Mouse (Mus musculus): ENCODE measurements at regions not wholly inside any gene's neighbourhood (a gene's known extent, or its start where the extent isn't known, plus 50 kb on each side); places are given as distances from the start of the nearest gene placed in this dataset.

DNA sequence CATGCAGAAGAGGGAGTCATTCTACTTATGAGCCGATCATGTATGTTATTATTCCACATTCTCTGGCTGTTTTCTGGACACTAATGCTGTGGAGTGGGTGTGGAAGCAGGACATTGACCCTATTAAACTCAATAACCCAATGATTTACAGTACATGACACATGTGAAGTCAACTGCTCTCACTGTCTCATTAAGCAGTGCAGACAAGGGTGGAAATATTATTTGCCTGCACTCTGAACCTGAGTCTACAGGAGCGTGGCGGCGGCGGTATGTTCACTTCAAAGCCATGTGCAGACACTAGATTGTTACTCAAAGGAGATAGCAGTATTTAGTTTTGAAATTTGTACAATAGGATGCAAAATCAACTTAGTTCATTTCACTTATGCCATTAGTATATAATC, 269.8 kb upstream of the Lrig3 start:
- Histone ChIP-seq H3K27me3 (ENCODE audit: insufficient read depth, low read length) (no peaks in the 10 kb centered on the region), H3K36me3 (ENCODE audit: insufficient read depth, low read length) (no peaks in the 10 kb centered on the region), H3K9ac (replicated peaks; ENCODE audit: low read length) (no peak overlapping the region), H3K4me2 (ENCODE audit: low read depth, low read length) (no peak overlapping the region), H3K9me3 (ENCODE audit: low read length) (no peaks in the 10 kb centered on the region), H3K4me3 (ENCODE audit: low read length) (no peak overlapping the region), H3K4me1 (ENCODE audit: insufficient read depth, low read length) (no peaks in the 10 kb centered on the region), H3K27ac (no peak overlapping the region)
- DNase-seq (ENCODE audit: low spot score) (no peak), ATAC-seq (no peak)
- TF ChIP-seq CTCF (IDR thresholded peaks at IDR 0.05; ENCODE audit: low read depth): no peak
- 96% methylated on average over 5 of the region's 5 CpGs for WGBS

- ATAC-seq (peak; percentile 78; the same call in 1 of the 2 replicates), DNase-seq (ENCODE audit: low spot score) (peak; percentile 83)
- Histone ChIP-seq H3K27me3 (ENCODE audit: insufficient read depth, low read length) (no peaks in the 10 kb centered on the region), H3K36me3 (ENCODE audit: insufficient read depth, low read length) (no peaks in the 10 kb centered on the region), H3K9ac (replicated peaks; ENCODE audit: low read length) (no peak overlapping the region), H3K4me2 (ENCODE audit: low read depth, low read length) (0 out of 2 replicates have a peak overlapping the region, but pooled peaks have one; percentile 3), H3K9me3 (ENCODE audit: low read length) (no peaks in the 10 kb centered on the region), H3K4me3 (ENCODE audit: low read length) (no peak overlapping the region), H3K27ac (no peak overlapping the region), H3K4me1 (ENCODE audit: insufficient read depth, low read length) (no peaks in the 10 kb centered on the region)
- WGBS: 35% methylated on average over 18 of the region's 18 CpGs
- TF ChIP-seq CTCF (IDR thresholded peaks at IDR 0.05; ENCODE audit: low read depth): peak; percentile 83
Measured at GRCm38 (mm10) chr10:125725077-125725680, 240.8 kb upstream of the Lrig3 start.

- H3K9ac ChIP-seq (replicated peaks; ENCODE audit: low read length): no peak overlapping the region
- WGBS: 22% methylated on average over 7 of the region's 7 CpGs
- no peaks in the 10 kb centered on the region for H3K4me1 ChIP-seq (ENCODE audit: insufficient read depth, low read length)
- ATAC-seq (0 out of 2 replicates have a peak, but pooled peaks have one; percentile 32), DNase-seq (ENCODE audit: low spot score) (no peak)
- no peak overlapping the region for H3K4me3 ChIP-seq (ENCODE audit: low read length)
- H3K4me2 ChIP-seq (ENCODE audit: low read depth, low read length): 0 out of 2 replicates have a peak overlapping the region, but pooled peaks have one; percentile 3
- TF ChIP-seq CTCF (IDR thresholded peaks at IDR 0.05; ENCODE audit: low read depth): no peak
- no peaks in the 10 kb centered on the region for H3K27me3 ChIP-seq (ENCODE audit: insufficient read depth, low read length)
- no peaks in the 10 kb centered on the region for H3K36me3 ChIP-seq (ENCODE audit: insufficient read depth, low read length)
- no peaks in the 10 kb centered on the region for H3K9me3 ChIP-seq (ENCODE audit: low read length)
- H3K27ac ChIP-seq: no peak overlapping the region
Measured at GRCm38 (mm10) chr10:125725681-125726139, 240.3 kb upstream of the Lrig3 start.

DNA sequence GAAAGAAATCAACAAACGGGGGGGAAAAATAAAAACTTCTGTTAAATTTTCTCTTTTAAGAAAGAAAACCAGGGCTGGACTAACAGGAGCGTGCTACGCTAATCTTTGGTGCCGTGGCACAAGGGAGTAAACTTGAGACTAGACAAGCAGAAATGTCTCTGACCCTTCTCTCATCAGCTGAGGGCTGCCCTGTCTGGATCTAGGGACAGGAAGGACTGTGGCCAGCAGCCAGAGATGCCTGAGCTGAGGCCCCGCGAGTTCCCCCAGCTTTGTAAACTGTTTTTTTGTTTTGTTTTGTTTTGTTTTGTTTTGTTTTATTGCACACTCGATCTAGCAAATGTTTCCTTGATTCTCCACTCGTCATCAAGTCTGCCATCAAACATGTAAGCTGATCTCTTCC, 239.4 kb upstream of the Lrig3 start:
- Histone ChIP-seq H3K4me1 (ENCODE audit: insufficient read depth, low read length) (no peaks in the 10 kb centered on the region), H3K36me3 (ENCODE audit: insufficient read depth, low read length) (no peaks in the 10 kb centered on the region), H3K27me3 (ENCODE audit: insufficient read depth, low read length) (no peaks in the 10 kb centered on the region), H3K27ac (no peak overlapping the region), H3K4me2 (ENCODE audit: low read depth, low read length) (no peak overlapping the region), H3K9ac (replicated peaks; ENCODE audit: low read length) (no peak overlapping the region), H3K4me3 (ENCODE audit: low read length) (no peak overlapping the region), H3K9me3 (ENCODE audit: low read length) (no peaks in the 10 kb centered on the region)
- 69% methylated on average over 8 of the region's 8 CpGs for WGBS
- TF ChIP-seq CTCF (IDR thresholded peaks at IDR 0.05; ENCODE audit: low read depth): no peak
- ATAC-seq (no peak), DNase-seq (ENCODE audit: low spot score) (no peak)

- Histone ChIP-seq H3K9me3 (ENCODE audit: low read length) (no peaks in the 10 kb centered on the region), H3K4me3 (ENCODE audit: low read length) (no peak overlapping the region), H3K27me3 (ENCODE audit: insufficient read depth, low read length) (no peaks in the 10 kb centered on the region), H3K9ac (replicated peaks; ENCODE audit: low read length) (no peak overlapping the region), H3K27ac (no peak overlapping the region), H3K36me3 (ENCODE audit: insufficient read depth, low read length) (no peaks in the 10 kb centered on the region), H3K4me2 (ENCODE audit: low read depth, low read length) (no peak overlapping the region), H3K4me1 (ENCODE audit: insufficient read depth, low read length) (no peaks in the 10 kb centered on the region)
- ATAC-seq (no peak), DNase-seq (ENCODE audit: low spot score) (no peak)
- no peak for TF ChIP-seq CTCF (IDR thresholded peaks at IDR 0.05; ENCODE audit: low read depth)
- 94% methylated on average over 4 of the region's 4 CpGs for WGBS
Measured at GRCm38 (mm10) chr10:125735744-125736494, 230.0 kb upstream of the Lrig3 start.

- Histone ChIP-seq H3K9me3 (ENCODE audit: low read length) (no peaks in the 10 kb centered on the region), H3K9ac (replicated peaks; ENCODE audit: low read length) (no peak overlapping the region), H3K27me3 (ENCODE audit: insufficient read depth, low read length) (no peaks in the 10 kb centered on the region), H3K36me3 (ENCODE audit: insufficient read depth, low read length) (no peaks in the 10 kb centered on the region), H3K4me2 (ENCODE audit: low read depth, low read length) (no peak overlapping the region), H3K27ac (no peak overlapping the region), H3K4me3 (ENCODE audit: low read length) (no peak overlapping the region), H3K4me1 (ENCODE audit: insufficient read depth, low read length) (no peaks in the 10 kb centered on the region)
- TF ChIP-seq CTCF (IDR thresholded peaks at IDR 0.05; ENCODE audit: low read depth): no peak
- DNase-seq (ENCODE audit: low spot score): no peak
- 67% methylated on average over 6 of the region's 6 CpGs for WGBS
- ATAC-seq: no peak
Measured at GRCm38 (mm10) chr10:125743181-125743580, 222.8 kb upstream of the Lrig3 start.

Data from hindbrain, postnatal 0 days (tissue).